Mouse (Mus musculus): Measurements from ENCODE around the gene Cavin1. TPM values are rescaled to one million over a fixed set of nuclear protein-coding genes. Genes with fewer than 3 reads are reported as not detected.

Gene Cavin1
- polyA plus RNA-seq, 1 experiment from 2014 or later, result 42.0 TPM

- Histone ChIP-seq H3K4me2 (no peak overlapping the region), H3K4me1 (replicated peaks) (no peaks in the 10 kb centered on the region), H3K27ac (no peak overlapping the region), H3K9me3 (no peaks in the 10 kb centered on the region), H3K27me3 (no peaks in the 10 kb centered on the region), H3K9ac (no peak overlapping the region), H3K36me3 (peaks cover 3% of the 10 kb centered on the region; the same call in 1 of the 2 replicates), H3K4me3 (no peak overlapping the region)
- no peak for ATAC-seq (ENCODE audit: low FRiP score)
- WGBS, result 94% methylated on average over 5 of the region's 5 CpGs
Measured at GRCm38 (mm10) chr11:100918007-100918406, 52.7 kb downstream of the Cavin1 start.

- no peak overlapping the region for H3K27ac ChIP-seq
- no peaks in the 10 kb centered on the region for H3K9me3 ChIP-seq
- H3K9ac ChIP-seq, result no peak overlapping the region
- H3K4me3 ChIP-seq, result no peak overlapping the region
- no peak for ATAC-seq (ENCODE audit: low FRiP score)
- H3K4me2 ChIP-seq, result no peak overlapping the region
- H3K4me1 ChIP-seq (replicated peaks), result no peaks in the 10 kb centered on the region
- no peaks in the 10 kb centered on the region for H3K27me3 ChIP-seq
- WGBS, result 93% methylated on average over 4 of the region's 4 CpGs
- peaks cover 3% of the 10 kb centered on the region; the same call in 1 of the 2 replicates for H3K36me3 ChIP-seq
Measured at GRCm38 (mm10) chr11:100916432-100916971, 54.2 kb downstream of the Cavin1 start.

GRCm38 (mm10) chr11:100915063-100915462 lies 55.6 kb downstream of the Cavin1 start:
- Histone ChIP-seq H3K27ac (no peak overlapping the region), H3K4me1 (replicated peaks) (no peaks in the 10 kb centered on the region), H3K4me3 (no peak overlapping the region), H3K9me3 (no peaks in the 10 kb centered on the region), H3K27me3 (no peaks in the 10 kb centered on the region), H3K9ac (no peak overlapping the region), H3K4me2 (no peak overlapping the region), H3K36me3 (peaks cover 11% of the 10 kb centered on the region)
- no peak for ATAC-seq (ENCODE audit: low FRiP score)
- WGBS, result 97% methylated on average over 3 of the region's 3 CpGs

- no peak for ATAC-seq (ENCODE audit: low FRiP score)
- Histone ChIP-seq H3K9me3 (no peaks in the 10 kb centered on the region), H3K4me2 (no peak overlapping the region), H3K27ac (no peak overlapping the region), H3K27me3 (no peaks in the 10 kb centered on the region), H3K4me1 (replicated peaks) (no peaks in the 10 kb centered on the region), H3K4me3 (no peak overlapping the region), H3K9ac (no peak overlapping the region), H3K36me3 (peaks cover 15% of the 10 kb centered on the region)
- WGBS, result 89% methylated on average over 5 of the region's 5 CpGs
Measured at GRCm38 (mm10) chr11:100914415-100914814, 56.3 kb downstream of the Cavin1 start.

GRCm38 (mm10) chr11:100912401-100913155 lies 58.1 kb downstream of the Cavin1 start:
- ATAC-seq (ENCODE audit: low FRiP score), result no peak
- Histone ChIP-seq H3K27ac (no peak overlapping the region), H3K4me3 (no peak overlapping the region), H3K36me3 (peaks cover 21% of the 10 kb centered on the region), H3K4me1 (replicated peaks) (no peaks in the 10 kb centered on the region), H3K9me3 (no peaks in the 10 kb centered on the region), H3K9ac (no peak overlapping the region), H3K27me3 (no peaks in the 10 kb centered on the region), H3K4me2 (no peak overlapping the region)
- 93% methylated on average over 17 of the region's 17 CpGs for WGBS

GRCm38 (mm10) chr11:100908567-100908966 lies 62.1 kb downstream of the Cavin1 start:
- no peak overlapping the region for H3K4me3 ChIP-seq
- H3K9ac ChIP-seq, result no peak overlapping the region
- ATAC-seq (ENCODE audit: low FRiP score), result no peak
- WGBS, result 86% methylated on average over 9 of the region's 9 CpGs
- peaks cover 56% of the 10 kb centered on the region for H3K36me3 ChIP-seq
- H3K27ac ChIP-seq, result no peak overlapping the region
- no peaks in the 10 kb centered on the region for H3K9me3 ChIP-seq
- no peaks in the 10 kb centered on the region for H3K4me1 ChIP-seq (replicated peaks)
- no peak overlapping the region for H3K4me2 ChIP-seq
- no peaks in the 10 kb centered on the region for H3K27me3 ChIP-seq

- H3K27me3 ChIP-seq, result no peaks in the 10 kb centered on the region
- H3K4me2 ChIP-seq, result no peak overlapping the region
- H3K4me1 ChIP-seq (replicated peaks), result no peaks in the 10 kb centered on the region
- peaks cover 61% of the 10 kb centered on the region for H3K36me3 ChIP-seq
- no peak overlapping the region for H3K4me3 ChIP-seq
- WGBS, result 90% methylated on average over 2 of the region's 2 CpGs
- no peak overlapping the region for H3K9ac ChIP-seq
- H3K27ac ChIP-seq, result no peak overlapping the region
- ATAC-seq (ENCODE audit: low FRiP score), result no peak
- H3K9me3 ChIP-seq, result no peaks in the 10 kb centered on the region
Measured at GRCm38 (mm10) chr11:100908112-100908511, 62.6 kb downstream of the Cavin1 start.

GRCm38 (mm10) chr11:100906885-100907284 lies 63.8 kb downstream of the Cavin1 start:
- H3K27me3 ChIP-seq, result no peaks in the 10 kb centered on the region
- peaks cover 72% of the 10 kb centered on the region for H3K36me3 ChIP-seq
- no peak overlapping the region for H3K4me3 ChIP-seq
- WGBS, result 91% methylated on average over 4 of the region's 4 CpGs
- ATAC-seq (ENCODE audit: low FRiP score), result no peak
- no peak overlapping the region for H3K9ac ChIP-seq
- no peak overlapping the region for H3K4me2 ChIP-seq
- no peaks in the 10 kb centered on the region for H3K4me1 ChIP-seq (replicated peaks)
- H3K9me3 ChIP-seq, result no peaks in the 10 kb centered on the region
- no peak overlapping the region for H3K27ac ChIP-seq

Other genes with a start within 250 kb of the Cavin1 start
- gene Rab5c, start 232.7 kb downstream of the Cavin1 start, polyA plus RNA-seq (2015; fragmentation: Nextera tagmentation; extraction: Ambion mirVana), result 28.2 and 29.0 TPM in 2 replicates
- gene Kcnh4, start 210.9 kb downstream of the Cavin1 start, polyA plus RNA-seq (2015; fragmentation: Nextera tagmentation; extraction: Ambion mirVana), result 7.4 and 7.5 TPM in 2 replicates
- 0.42 TPM in 1 of 2 replicates, not detected in the other for gene Hcrt, start 208.0 kb downstream of the Cavin1 start, polyA plus RNA-seq (2015; fragmentation: Nextera tagmentation; extraction: Ambion mirVana)
- gene Ghdc, start 199.9 kb downstream of the Cavin1 start, polyA plus RNA-seq (2015; fragmentation: Nextera tagmentation; extraction: Ambion mirVana), result 3.8 and 5.9 TPM in 2 replicates
- 14.1 and 15.7 TPM in 2 replicates for gene Stat5b, start 120.2 kb downstream of the Cavin1 start, polyA plus RNA-seq (2015; fragmentation: Nextera tagmentation; extraction: Ambion mirVana)
- 2.1 and 2.3 TPM in 2 replicates for gene Stat5a, start 111.5 kb downstream of the Cavin1 start, polyA plus RNA-seq (2015; fragmentation: Nextera tagmentation; extraction: Ambion mirVana)
- 51.5 and 53.3 TPM in 2 replicates for gene Stat3, start 31.3 kb downstream of the Cavin1 start, polyA plus RNA-seq (2015; fragmentation: Nextera tagmentation; extraction: Ambion mirVana)
- gene Atp6v0a1, start 38.6 kb upstream of the Cavin1 start, polyA plus RNA-seq (2015; fragmentation: Nextera tagmentation; extraction: Ambion mirVana), result 108 and 110 TPM in 2 replicates
- gene Naglu, start 99.1 kb upstream of the Cavin1 start, polyA plus RNA-seq (2015; fragmentation: Nextera tagmentation; extraction: Ambion mirVana), result 10.7 and 11.3 TPM in 2 replicates
- 0.49 TPM in 1 of 2 replicates, not detected in the other for gene Hsd17b1, start 107.5 kb upstream of the Cavin1 start, polyA plus RNA-seq (2015; fragmentation: Nextera tagmentation; extraction: Ambion mirVana)
- 41.9 and 44.1 TPM in 2 replicates for gene Coasy, start 111.7 kb upstream of the Cavin1 start, polyA plus RNA-seq (2015; fragmentation: Nextera tagmentation; extraction: Ambion mirVana)
- gene Mlx, start 116.4 kb upstream of the Cavin1 start, polyA plus RNA-seq (2015; fragmentation: Nextera tagmentation; extraction: Ambion mirVana), result 88.1 and 91.0 TPM in 2 replicates
- gene Psmc3ip, start 124.5 kb upstream of the Cavin1 start, polyA plus RNA-seq (2015; fragmentation: Nextera tagmentation; extraction: Ambion mirVana), result 23.4 and 26.3 TPM in 2 replicates
- gene Retreg3, start 149.0 kb upstream of the Cavin1 start, polyA plus RNA-seq (2015; fragmentation: Nextera tagmentation; extraction: Ambion mirVana), result 25.1 and 27.7 TPM in 2 replicates
- 79.6 and 84.0 TPM in 2 replicates for gene Tubg1, start 149.1 kb upstream of the Cavin1 start, polyA plus RNA-seq (2015; fragmentation: Nextera tagmentation; extraction: Ambion mirVana)
- gene Tubg2, start 185.0 kb upstream of the Cavin1 start, polyA plus RNA-seq (2015; fragmentation: Nextera tagmentation; extraction: Ambion mirVana), result 34.6 and 38.2 TPM in 2 replicates
- 2.6 and 2.8 TPM in 2 replicates for gene Cntnap1, start 199.6 kb upstream of the Cavin1 start, polyA plus RNA-seq (2015; fragmentation: Nextera tagmentation; extraction: Ambion mirVana)
- gene Plekhh3, start 200.5 kb upstream of the Cavin1 start, polyA plus RNA-seq (2015; fragmentation: Nextera tagmentation; extraction: Ambion mirVana), result 8.7 and 10.2 TPM in 2 replicates
- gene Ccr10, start 204.6 kb upstream of the Cavin1 start, polyA plus RNA-seq (2015; fragmentation: Nextera tagmentation; extraction: Ambion mirVana), result 0.13 and 0.18 TPM in 2 replicates

All from hindbrain, embryonic 13.5 days (tissue).